Mouse (Mus musculus): ENCODE results near the gene Gm10073. TPM values are rescaled to one million over a fixed set of nuclear protein-coding genes. Genes with fewer than 3 reads are reported as not detected.
"Not testable (repeated sequence)": the region's sequence is repeated elsewhere in the genome, so short reads cannot be mapped to it uniquely, and the experiment has no call there.

The Gm10073 gene
- polyA plus RNA-seq (2016; fragmentation: Nextera tagmentation; extraction: Ambion mirVana) = 4.1 and 4.3 TPM in 2 replicates

DNA sequence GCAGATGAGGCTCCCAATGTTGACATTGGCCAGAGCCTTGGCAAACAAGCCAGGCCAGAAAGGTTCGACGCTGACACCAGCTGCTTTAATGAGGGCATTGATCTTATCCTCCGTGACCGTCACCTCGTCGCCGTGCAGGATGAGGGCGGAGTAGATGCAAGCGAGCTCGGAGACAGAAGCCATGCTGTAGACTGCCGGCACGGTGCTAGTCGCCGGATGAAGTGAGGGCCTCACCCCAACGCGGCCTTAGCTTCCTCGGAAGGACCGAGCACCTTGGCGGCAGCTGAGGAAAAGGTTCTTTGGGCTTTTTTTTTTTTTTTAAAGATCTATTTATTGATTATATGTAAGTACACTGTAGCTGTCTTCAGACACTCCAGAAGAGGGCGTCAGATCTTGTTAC is at the start of gene Gm10073:
TSS of gene Gm10073 (minus strand) at position 294 of the 400 bp plus-strand sequence.
- WGBS = 47% methylated on average over 20 of the region's 20 CpGs
- not testable (repeated sequence) for ATAC-seq (ENCODE audit: low FRiP score, low read depth); H3K9me3 ChIP-seq; H3K4me1 ChIP-seq; H3K9ac ChIP-seq (replicated peaks); H3K4me3 ChIP-seq; H3K4me2 ChIP-seq (replicated peaks); H3K36me3 ChIP-seq; H3K27ac ChIP-seq (replicated peaks)
- H3K27me3 ChIP-seq = peaks cover 16% of the 10 kb centered on the region

DNA sequence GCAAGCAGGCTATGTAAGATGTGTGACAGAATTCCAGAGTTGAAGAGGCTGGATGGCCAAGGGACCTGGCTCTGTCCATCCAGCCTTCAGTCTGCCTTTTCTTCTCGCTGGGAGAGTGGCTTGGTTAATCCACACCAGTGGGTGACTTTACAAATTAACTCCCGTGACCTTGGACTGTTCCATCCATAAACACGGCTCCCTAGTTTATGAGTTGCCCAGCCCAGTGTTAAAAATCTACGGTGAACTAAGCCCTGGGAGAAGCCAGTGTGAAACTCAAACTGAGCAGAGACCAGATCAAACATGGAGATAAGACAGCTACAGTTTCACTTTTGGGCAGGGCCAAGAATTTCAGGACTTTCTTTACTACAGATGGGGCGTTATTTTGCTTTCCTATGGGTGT is 49.8 kb upstream of the Gm10073 start:
- H3K27me3 ChIP-seq = 0 out of 2 replicates have a peak, but pooled peaks cover 3% of the 10 kb centered on the region
- H3K36me3 ChIP-seq = no peaks in the 10 kb centered on the region
- no peak for ATAC-seq (ENCODE audit: low FRiP score, low read depth)
- peaks cover 7% of the 10 kb centered on the region; the same call in 1 of the 2 replicates for H3K4me1 ChIP-seq
- no peak overlapping the region for H3K27ac ChIP-seq (replicated peaks)
- H3K4me3 ChIP-seq = no peak overlapping the region
- no peaks in the 10 kb centered on the region for H3K9me3 ChIP-seq
- H3K4me2 ChIP-seq (replicated peaks) = no peak overlapping the region
- 67% methylated on average over 5 of the region's 5 CpGs for WGBS
- no peak overlapping the region for H3K9ac ChIP-seq (replicated peaks)

DNA sequence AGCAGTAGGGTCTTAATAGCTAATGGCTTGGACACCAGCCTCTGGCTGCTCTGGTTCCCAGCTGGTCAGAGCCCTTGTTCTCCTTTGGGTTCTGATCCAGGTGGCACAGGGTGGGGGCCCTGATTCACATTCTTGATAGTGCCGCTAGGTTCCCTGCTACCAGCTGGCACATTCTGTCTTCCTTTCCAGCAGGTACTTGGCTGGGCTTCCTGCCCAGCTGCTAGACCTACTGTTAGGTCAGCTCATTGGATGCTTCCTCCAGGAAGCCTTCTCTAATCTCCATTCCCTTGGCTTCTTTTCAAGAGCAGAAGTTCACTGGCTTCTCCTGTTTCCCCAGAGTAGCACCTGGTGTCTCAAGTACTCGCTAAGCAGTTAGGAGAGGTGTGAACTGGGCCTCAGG is 47.2 kb upstream of the Gm10073 start:
- Histone ChIP-seq H3K27me3 (peaks cover 7% of the 10 kb centered on the region; the same call in 1 of the 2 replicates), H3K4me1 (peaks cover 4% of the 10 kb centered on the region; the same call in 1 of the 2 replicates), H3K4me3 (no peak overlapping the region), H3K27ac (replicated peaks) (no peak overlapping the region), H3K36me3 (no peaks in the 10 kb centered on the region), H3K9ac (replicated peaks) (no peak overlapping the region), H3K9me3 (no peaks in the 10 kb centered on the region), H3K4me2 (replicated peaks) (no peak overlapping the region)
- 89% methylated on average over 2 of the region's 2 CpGs for WGBS
- ATAC-seq (ENCODE audit: low FRiP score, low read depth) = no peak

DNA sequence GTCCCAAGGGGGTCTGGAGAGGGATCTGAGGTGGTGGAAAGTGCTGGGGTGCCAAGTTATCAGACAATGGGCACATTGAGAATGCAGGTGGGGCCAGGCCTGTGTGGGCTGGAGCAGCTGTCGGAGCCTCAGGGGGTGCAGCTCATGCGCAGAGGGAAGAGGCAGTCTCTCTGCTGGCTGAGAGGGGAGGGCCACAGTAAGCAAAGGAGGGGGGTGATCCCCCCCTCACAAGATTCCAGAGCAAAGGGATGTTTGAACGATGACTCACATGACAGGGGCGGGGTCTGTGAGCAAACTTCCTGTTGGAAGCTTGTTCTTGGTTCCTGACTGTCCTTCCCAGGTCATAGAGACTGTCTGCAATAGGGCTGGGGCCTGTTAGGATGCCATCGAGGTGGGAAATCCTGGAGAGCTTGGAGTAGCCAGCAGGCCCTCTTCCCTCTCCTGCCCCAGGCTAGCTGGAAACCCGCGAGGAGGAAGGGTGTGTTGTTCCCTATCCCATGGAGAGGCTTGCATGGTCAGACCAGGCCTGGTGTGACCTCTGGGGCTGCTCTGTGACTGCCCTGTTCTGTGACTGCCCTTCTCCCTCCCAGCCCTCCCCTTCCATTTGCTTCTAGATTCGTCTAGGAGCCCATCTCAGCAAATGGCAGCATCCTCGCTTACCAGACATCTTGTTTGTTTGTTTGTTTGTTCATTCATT is 46.4 kb upstream of the Gm10073 start:
- WGBS = 58% methylated on average over 9 of the region's 9 CpGs
- no peak for ATAC-seq (ENCODE audit: low FRiP score, low read depth)
- peaks cover 4% of the 10 kb centered on the region; the same call in 1 of the 2 replicates for H3K4me1 ChIP-seq
- no peak overlapping the region for H3K27ac ChIP-seq (replicated peaks)
- peaks cover 7% of the 10 kb centered on the region; the same call in 1 of the 2 replicates for H3K27me3 ChIP-seq
- no peak overlapping the region for H3K4me3 ChIP-seq
- no peak overlapping the region for H3K4me2 ChIP-seq (replicated peaks)
- no peak overlapping the region for H3K9ac ChIP-seq (replicated peaks)
- H3K9me3 ChIP-seq = no peaks in the 10 kb centered on the region
- no peaks in the 10 kb centered on the region for H3K36me3 ChIP-seq

DNA sequence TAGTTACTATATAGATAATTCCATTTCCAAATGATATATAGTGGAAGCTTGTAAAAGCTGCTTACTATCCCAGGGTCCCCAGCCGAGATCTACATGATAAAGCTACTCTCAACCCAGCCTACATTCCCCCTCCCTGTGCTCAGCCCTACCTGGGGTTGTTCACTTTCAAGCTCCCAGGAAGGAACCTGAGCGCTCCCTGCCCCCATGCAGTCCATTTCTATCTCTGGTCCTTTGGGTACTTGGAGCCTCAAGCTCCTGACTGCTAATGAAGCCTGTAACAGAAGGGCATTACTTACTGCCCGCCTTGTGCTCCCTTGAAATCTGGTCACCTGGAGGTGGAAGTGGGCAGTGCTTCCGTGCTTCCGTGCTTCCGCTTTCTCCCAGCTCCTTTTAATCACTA is 45.1 kb upstream of the Gm10073 start:
- ATAC-seq (ENCODE audit: low FRiP score, low read depth) = no peak
- peaks cover 4% of the 10 kb centered on the region; the same call in 1 of the 2 replicates for H3K4me1 ChIP-seq
- H3K27ac ChIP-seq (replicated peaks) = no peak overlapping the region
- no peaks in the 10 kb centered on the region for H3K9me3 ChIP-seq
- no peak overlapping the region for H3K9ac ChIP-seq (replicated peaks)
- H3K4me2 ChIP-seq (replicated peaks) = no peak overlapping the region
- no peak overlapping the region for H3K4me3 ChIP-seq
- H3K36me3 ChIP-seq = no peaks in the 10 kb centered on the region
- H3K27me3 ChIP-seq = peaks cover 7% of the 10 kb centered on the region; the same call in 1 of the 2 replicates
- 67% methylated on average over 6 of the region's 6 CpGs for WGBS

DNA sequence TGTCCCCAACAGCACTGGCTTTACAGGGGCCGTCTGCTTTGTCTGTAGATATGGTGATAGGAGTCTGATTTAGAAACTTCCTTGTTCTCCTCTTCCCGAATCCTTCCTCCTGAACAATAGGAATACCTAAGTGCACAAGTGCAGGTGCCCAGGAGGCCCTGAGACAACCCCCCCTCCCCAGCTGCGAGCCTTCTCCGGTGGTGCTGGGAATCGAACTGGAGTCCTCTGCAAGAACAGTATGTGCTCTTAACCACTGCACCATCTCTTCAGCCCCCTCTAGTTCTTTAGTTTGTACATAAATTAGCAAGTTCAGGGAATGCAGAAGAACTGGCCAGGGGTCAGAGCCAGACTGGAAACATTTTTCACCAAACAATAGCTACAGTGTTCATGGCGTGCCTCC is 44.6 kb upstream of the Gm10073 start:
- no peak for ATAC-seq (ENCODE audit: low FRiP score, low read depth)
- Histone ChIP-seq H3K9ac (replicated peaks) (no peak overlapping the region), H3K27ac (replicated peaks) (no peak overlapping the region), H3K4me2 (replicated peaks) (no peak overlapping the region), H3K4me1 (peaks cover 4% of the 10 kb centered on the region; the same call in 1 of the 2 replicates), H3K9me3 (no peaks in the 10 kb centered on the region), H3K36me3 (no peaks in the 10 kb centered on the region), H3K4me3 (no peak overlapping the region), H3K27me3 (peaks cover 7% of the 10 kb centered on the region; the same call in 1 of the 2 replicates)
- WGBS = 75% methylated on average over 6 of the region's 6 CpGs

DNA sequence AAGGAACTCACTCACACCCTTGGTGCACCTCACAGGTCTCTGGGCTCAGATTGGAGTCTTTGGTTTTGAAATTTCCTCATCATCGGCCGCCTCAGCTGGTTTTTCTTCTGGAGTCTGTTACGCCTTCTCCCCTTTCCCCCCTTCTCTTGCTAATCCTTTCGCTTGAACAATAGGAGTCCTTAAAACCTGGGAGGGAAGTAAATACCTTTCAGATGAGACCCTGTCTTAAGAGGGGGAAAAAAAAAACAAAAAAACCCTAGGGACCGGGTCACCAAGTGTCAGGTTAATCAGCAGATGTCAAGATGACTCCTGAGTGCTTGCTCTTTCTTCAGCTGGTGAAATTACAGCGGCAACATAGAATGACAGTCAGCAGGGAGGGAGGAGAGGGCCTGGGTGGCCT is 43.9 kb upstream of the Gm10073 start:
- no peak overlapping the region for H3K4me3 ChIP-seq
- H3K36me3 ChIP-seq = no peaks in the 10 kb centered on the region
- H3K9me3 ChIP-seq = no peaks in the 10 kb centered on the region
- no peak overlapping the region for H3K27ac ChIP-seq (replicated peaks)
- WGBS = 10% methylated on average over 6 of the region's 6 CpGs
- ATAC-seq (ENCODE audit: low FRiP score, low read depth) = no peak
- peaks cover 7% of the 10 kb centered on the region; the same call in 1 of the 2 replicates for H3K27me3 ChIP-seq
- peaks cover 4% of the 10 kb centered on the region; the same call in 1 of the 2 replicates for H3K4me1 ChIP-seq
- no peak overlapping the region for H3K4me2 ChIP-seq (replicated peaks)
- H3K9ac ChIP-seq (replicated peaks) = no peak overlapping the region

DNA sequence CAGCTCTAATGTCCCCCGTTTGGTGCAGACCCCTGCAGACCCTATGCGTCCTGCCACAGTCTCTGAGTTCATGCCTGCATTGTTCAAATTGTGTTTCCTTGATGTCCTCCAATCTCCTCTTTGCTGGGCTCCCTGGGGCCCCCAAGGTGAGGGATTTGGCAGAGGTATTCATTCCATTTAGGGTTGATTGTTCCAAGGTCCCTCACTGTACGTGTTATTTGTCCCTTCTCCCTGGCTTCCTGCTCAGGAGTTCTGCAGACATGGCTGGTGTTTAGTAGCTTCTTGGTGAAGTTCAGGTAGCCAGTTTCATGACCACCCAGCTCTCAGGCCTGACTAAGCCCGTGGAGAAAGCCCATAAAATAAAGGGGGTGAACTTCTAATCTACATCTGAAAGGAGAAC is 43.4 kb upstream of the Gm10073 start:
- no peak overlapping the region for H3K27ac ChIP-seq (replicated peaks)
- peaks cover 4% of the 10 kb centered on the region; the same call in 1 of the 2 replicates for H3K4me1 ChIP-seq
- no peaks in the 10 kb centered on the region for H3K9me3 ChIP-seq
- H3K4me3 ChIP-seq = no peak overlapping the region
- 41% methylated on average over 4 of the region's 4 CpGs for WGBS
- H3K9ac ChIP-seq (replicated peaks) = no peak overlapping the region
- no peak overlapping the region for H3K4me2 ChIP-seq (replicated peaks)
- peaks cover 9% of the 10 kb centered on the region; the same call in 1 of the 2 replicates for H3K27me3 ChIP-seq
- ATAC-seq (ENCODE audit: low FRiP score, low read depth) = no peak
- no peaks in the 10 kb centered on the region for H3K36me3 ChIP-seq

DNA sequence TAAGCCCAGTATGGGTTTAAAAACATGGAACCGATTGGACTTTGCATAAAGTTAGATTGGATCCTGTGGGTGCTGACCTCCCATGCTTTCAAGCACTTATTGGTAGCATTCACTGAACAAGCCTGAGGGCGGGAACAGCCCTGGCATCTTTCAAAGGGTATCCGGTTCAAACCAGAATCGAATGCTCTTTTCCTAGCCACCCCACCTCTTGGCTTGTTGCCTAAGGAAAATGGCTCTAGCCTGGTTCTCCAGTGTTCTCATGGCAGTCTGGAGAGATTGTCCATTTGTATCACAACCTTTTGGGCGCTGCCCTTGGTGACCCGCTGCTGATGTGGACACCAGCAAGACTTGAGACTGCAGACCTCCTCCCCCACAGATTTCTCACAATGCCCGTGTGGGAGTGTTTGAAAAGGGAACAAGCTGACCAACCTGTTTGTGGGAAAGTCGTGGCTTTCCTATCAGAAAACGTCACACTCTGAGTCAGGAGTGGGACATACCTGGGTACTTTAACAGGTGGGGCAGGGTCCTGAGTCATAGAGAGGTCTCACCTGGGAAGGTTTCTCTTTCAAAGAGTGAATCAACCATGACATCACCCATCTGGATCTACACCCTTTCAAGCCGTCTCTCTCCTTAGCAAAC is 42.5 kb upstream of the Gm10073 start:
- Histone ChIP-seq H3K9me3 (no peaks in the 10 kb centered on the region), H3K27ac (replicated peaks) (no peak overlapping the region), H3K4me2 (replicated peaks) (no peak overlapping the region), H3K27me3 (peaks cover 10% of the 10 kb centered on the region; the same call in 1 of the 2 replicates), H3K4me1 (peaks cover 4% of the 10 kb centered on the region; the same call in 1 of the 2 replicates), H3K4me3 (no peak overlapping the region), H3K9ac (replicated peaks) (no peak overlapping the region), H3K36me3 (no peaks in the 10 kb centered on the region)
- 79% methylated on average over 10 of the region's 10 CpGs for WGBS
- ATAC-seq (ENCODE audit: low FRiP score, low read depth) = no peak

DNA sequence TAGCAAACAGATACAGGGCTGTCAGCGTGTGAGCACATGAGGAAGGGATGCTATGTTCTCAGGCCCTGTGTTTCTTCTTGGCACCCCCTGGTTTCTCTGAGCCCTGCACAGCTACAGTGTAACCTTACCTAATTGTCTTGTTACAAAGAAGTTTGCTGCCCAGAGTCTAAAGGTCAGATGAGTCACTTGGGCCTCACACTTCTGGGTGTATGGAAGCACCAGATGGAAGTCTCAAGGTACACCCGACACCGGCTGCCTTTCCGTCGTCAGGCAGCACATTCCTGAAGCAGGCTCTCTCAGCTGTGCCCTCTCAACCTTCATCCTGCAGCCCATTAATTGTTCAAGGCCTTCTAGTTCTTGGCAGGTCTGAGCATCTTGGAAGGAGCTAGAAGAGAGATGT is 41.4 kb upstream of the Gm10073 start:
- H3K9ac ChIP-seq (replicated peaks) = no peak overlapping the region
- WGBS = 82% methylated on average over 5 of the region's 5 CpGs
- H3K36me3 ChIP-seq = no peaks in the 10 kb centered on the region
- H3K27ac ChIP-seq (replicated peaks) = no peak overlapping the region
- no peak for ATAC-seq (ENCODE audit: low FRiP score, low read depth)
- no peaks in the 10 kb centered on the region for H3K9me3 ChIP-seq
- peaks cover 9% of the 10 kb centered on the region; the same call in 1 of the 2 replicates for H3K27me3 ChIP-seq
- no peak overlapping the region for H3K4me2 ChIP-seq (replicated peaks)
- peaks cover 4% of the 10 kb centered on the region; the same call in 1 of the 2 replicates for H3K4me1 ChIP-seq
- no peak overlapping the region for H3K4me3 ChIP-seq

DNA sequence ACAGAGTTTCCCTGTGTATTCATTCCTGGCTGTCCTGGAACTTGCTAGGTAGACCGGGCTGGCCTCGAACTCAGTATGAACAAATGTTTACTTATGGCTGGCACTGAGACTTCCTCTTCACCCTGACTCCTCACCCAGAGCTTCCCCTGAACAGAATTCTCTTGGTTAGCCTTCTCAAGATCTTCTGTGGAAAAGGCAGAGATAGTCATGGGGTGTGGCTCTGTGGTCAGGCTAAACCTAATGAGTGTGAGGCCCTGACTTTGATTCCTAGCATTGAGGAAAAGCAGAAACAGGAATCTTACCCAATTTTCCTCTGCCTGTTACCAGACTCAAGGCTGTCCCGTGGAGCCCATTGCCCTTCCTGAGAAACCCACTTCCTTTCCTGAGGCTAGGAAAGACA is 38.8 kb upstream of the Gm10073 start:
- H3K4me2 ChIP-seq (replicated peaks) = no peak overlapping the region

DNA sequence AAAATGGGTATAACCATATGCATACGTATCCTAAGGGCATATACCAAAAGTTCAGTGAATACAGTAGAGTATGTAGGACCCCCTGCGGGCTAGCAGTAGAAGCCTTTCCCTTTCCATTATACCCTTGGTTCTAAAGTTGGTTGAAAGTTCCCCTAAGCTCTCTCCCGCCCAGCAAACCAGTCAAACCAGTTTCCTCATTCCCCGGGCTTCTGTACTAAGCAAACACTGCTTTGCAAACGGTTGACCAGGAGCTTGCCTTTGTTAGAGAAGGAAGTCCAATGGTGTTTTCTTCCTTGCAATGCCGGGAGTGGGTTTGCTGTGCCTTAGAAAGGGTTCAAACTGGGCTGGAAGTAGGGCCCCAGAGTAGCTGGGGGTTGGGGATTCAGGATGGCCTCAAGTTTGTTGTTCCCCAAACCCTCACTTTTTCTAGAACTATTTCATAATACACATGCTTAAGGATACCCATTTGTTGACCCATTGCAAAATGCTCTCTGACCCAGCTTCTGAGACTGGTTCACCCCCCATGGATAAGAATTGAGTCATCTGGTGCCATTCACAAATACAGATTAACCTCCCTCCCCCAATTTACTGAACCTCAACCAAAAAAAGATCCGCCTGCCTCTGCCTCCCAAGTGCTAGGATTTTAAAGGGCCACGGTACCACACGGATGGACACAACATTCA is 37.8 kb upstream of the Gm10073 start:
- no peak overlapping the region for H3K4me2 ChIP-seq (replicated peaks)
- H3K4me3 ChIP-seq = no peak overlapping the region
- H3K9me3 ChIP-seq = no peaks in the 10 kb centered on the region
- 69% methylated on average over 9 of the region's 9 CpGs for WGBS
- H3K27ac ChIP-seq (replicated peaks) = no peak overlapping the region
- ATAC-seq (ENCODE audit: low FRiP score, low read depth) = no peak
- H3K4me1 ChIP-seq = no peaks in the 10 kb centered on the region
- H3K9ac ChIP-seq (replicated peaks) = no peak overlapping the region
- peaks cover 12% of the 10 kb centered on the region for H3K27me3 ChIP-seq
- H3K36me3 ChIP-seq = no peaks in the 10 kb centered on the region

More for the DNA sequence above, 38.8 kb upstream of the Gm10073 start:
- Histone ChIP-seq H3K36me3 (no peaks in the 10 kb centered on the region), H3K27ac (replicated peaks) (no peak overlapping the region), H3K9ac (replicated peaks) (no peak overlapping the region), H3K27me3 (peaks cover 9% of the 10 kb centered on the region; the same call in 1 of the 2 replicates), H3K9me3 (no peaks in the 10 kb centered on the region), H3K4me3 (no peak overlapping the region), H3K4me1 (no peaks in the 10 kb centered on the region)
- no peak for ATAC-seq (ENCODE audit: low FRiP score, low read depth)
- 77% methylated on average over 3 of the region's 3 CpGs for WGBS
